Mouse (Mus musculus): ENCODE results near the gene Leng9.

Leng9 gene

GRCm38 (mm10) chr7:4124856-4125255 lies 25.3 kb downstream of the Leng9 start:
- DNase-seq (ENCODE audit: extremely low spot score, low read depth, low spot score) = no peak

- DNase-seq (ENCODE audit: extremely low spot score, low read depth, low spot score) = no peak
These were observed 25.8 kb downstream of the Leng9 start for GRCm38 (mm10) chr7:4124315-4124759.

GRCm38 (mm10) chr7:4123732-4124131 lies 26.4 kb downstream of the Leng9 start:
- no peak for DNase-seq (ENCODE audit: extremely low spot score, low read depth, low spot score)

GRCm38 (mm10) chr7:4122783-4123182 lies 27.4 kb downstream of the Leng9 start:
- DNase-seq (ENCODE audit: extremely low spot score, low read depth, low spot score) = no peak

- DNase-seq (ENCODE audit: extremely low spot score, low read depth, low spot score) = no peak
These were observed 28.0 kb downstream of the Leng9 start for GRCm38 (mm10) chr7:4122076-4122768.

- DNase-seq (ENCODE audit: extremely low spot score, low read depth, low spot score) = no peak
These were observed 29.9 kb downstream of the Leng9 start for GRCm38 (mm10) chr7:4119976-4120921.

- DNase-seq (ENCODE audit: extremely low spot score, low read depth, low spot score) = no peak
These were observed 30.8 kb downstream of the Leng9 start, which contains the start of gene Ttyh1 for GRCm38 (mm10) chr7:4119344-4119902. TSS of gene Ttyh1 (plus strand) at chr7:4119408.

GRCm38 (mm10) chr7:4117050-4117814 lies 32.9 kb downstream of the Leng9 start:
- DNase-seq (ENCODE audit: extremely low spot score, low read depth, low spot score) = no peak

- no peak for DNase-seq (ENCODE audit: extremely low spot score, low read depth, low spot score)
These were observed 38.4 kb downstream of the Leng9 start for GRCm38 (mm10) chr7:4111766-4112165.

- DNase-seq (ENCODE audit: extremely low spot score, low read depth, low spot score) = no peak
These were observed 46.8 kb downstream of the Leng9 start for GRCm38 (mm10) chr7:4103411-4103810.

- DNase-seq (ENCODE audit: extremely low spot score, low read depth, low spot score) = no peak
These were observed 49.0 kb downstream of the Leng9 start for GRCm38 (mm10) chr7:4101144-4101543.

- no peak for DNase-seq (ENCODE audit: extremely low spot score, low read depth, low spot score)
These were observed 51.3 kb downstream of the Leng9 start for GRCm38 (mm10) chr7:4098832-4099231.

- no peak for DNase-seq (ENCODE audit: extremely low spot score, low read depth, low spot score)
These were observed 51.9 kb downstream of the Leng9 start for GRCm38 (mm10) chr7:4098301-4098700.
